Mouse (Mus musculus) adrenal gland, postnatal 14 days (tissue): ENCODE data around the gene Gm36176. TPM values are rescaled to one million over a fixed set of nuclear protein-coding genes. Genes with fewer than 3 reads are reported as not detected.
"Not testable (repeated sequence)": the region's sequence is repeated elsewhere in the genome, so short reads cannot be mapped to it uniquely, and the experiment has no call there.

Source experiments
- DNase-seq: peaks from one replicate; pipeline ENCODE4 v3.0.0; 2021; ENCODE audit warnings: mixed read lengths
- long read RNA-seq, 2 experiments: library from polyadenylated mRNA; stranded (forward); transcript quantifications; one replicate each; pipeline ENCODE4 v2.0.0; 2021
- total RNA-seq: library from RNA; stranded (reverse); gene quantifications from 2 replicates; pipeline ENCODE4 v1.2.3, GENCODE M21; 2021

Gm36176 gene
- total RNA-seq: not detected in 2 replicates
- long read RNA-seq, experiment 1: 0 reads
- long read RNA-seq, experiment 2: 0 reads

- no peak for DNase-seq
Observed at GRCm38 (mm10) chr10:77846503-77846902, at the start of gene Gm36176. TSS of gene Gm36176 (plus strand) at chr10:77846803.

DNA sequence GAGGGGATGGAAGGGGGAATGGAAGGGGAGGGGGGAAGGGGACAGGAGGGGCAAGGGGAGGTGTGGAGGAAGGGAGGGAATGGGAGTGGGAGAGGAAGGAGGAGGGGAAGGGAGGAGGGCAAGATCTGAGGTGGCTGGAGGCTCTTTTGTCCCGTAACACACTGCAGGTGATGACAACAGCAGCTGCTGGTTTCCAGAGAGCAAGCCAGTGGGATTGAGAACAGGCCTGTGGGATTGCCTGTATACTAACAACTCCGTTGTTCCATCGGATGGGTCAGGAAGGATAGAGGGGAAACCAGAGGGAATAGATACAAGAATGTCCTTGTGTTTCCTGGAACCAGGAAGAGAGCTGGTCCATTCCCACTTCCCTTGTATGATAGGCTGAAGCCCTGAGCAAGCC lies 48.9 kb upstream of the Gm36176 start:
- DNase-seq: no peak

- DNase-seq: not testable (repeated sequence)
Observed at GRCm38 (mm10) chr10:77798164-77798920, 48.3 kb upstream of the Gm36176 start.

GRCm38 (mm10) chr10:77798921-77799508 lies 47.6 kb upstream of the Gm36176 start, which contains the start of gene Gm19668:
TSS of gene Gm19668 (minus strand) at chr10:77799133.
- no peak for DNase-seq

DNA sequence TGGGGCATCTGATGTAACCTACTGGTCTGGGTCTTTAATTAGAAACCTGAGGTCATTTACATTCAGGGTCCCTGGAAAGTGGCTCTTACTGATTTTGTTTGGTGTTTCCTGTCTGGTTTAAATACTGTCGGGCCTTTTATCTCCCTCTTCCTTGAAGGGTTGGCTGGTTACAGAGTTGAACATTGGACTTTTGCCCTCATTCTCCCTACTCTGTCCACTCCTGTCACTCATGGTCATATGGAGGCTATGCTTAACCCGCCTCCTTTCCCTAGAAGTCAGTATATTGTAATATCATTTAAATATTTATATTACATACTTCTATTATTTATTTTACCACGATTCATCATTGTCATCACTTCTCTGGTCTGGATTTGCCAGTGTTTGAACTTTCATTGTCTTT lies 42.5 kb upstream of the Gm36176 start:
- DNase-seq: no peak

DNA sequence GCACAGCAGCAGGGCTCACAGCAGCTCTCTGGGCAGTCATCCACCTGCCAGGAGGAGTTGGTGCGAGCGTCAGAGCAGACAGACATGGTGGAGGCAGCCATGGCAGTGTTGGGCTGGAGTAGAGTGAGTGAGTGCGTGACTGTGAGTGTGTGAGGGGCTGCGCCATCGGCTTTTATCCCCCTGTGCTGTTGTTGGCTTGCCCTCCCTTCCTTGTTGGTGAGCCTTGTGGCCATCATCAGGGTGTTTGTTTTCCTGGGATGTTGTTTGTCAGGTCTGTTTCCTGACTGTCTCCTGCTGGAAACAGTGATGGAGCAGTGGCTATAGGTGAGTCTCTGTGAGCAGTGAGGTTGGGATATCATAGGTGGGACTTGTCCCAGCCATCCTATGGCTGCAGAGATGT lies 34.9 kb upstream of the Gm36176 start, which contains the start of gene Gm9507:
TSS of gene Gm9507 (minus strand) at position 101 of the 400 bp plus-strand sequence.
- no peak for DNase-seq

DNA sequence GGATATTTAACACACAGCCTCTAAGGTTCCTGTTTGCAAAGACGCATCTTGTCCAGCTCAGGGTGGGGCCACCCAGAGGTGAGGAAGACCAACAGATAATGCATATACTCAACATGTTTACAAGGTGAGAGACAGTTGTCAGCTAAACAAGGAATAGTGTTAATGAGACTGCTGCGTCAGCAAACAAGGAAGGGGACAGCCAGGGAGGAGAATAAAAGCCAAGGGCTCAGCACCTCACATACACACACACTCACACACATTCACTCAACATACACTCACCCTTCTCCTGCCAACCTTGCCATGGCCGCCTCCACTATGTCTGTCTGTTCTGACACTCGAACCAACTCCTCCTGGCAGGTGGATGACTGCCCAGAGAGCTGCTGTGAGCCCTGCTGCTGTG lies 32.2 kb upstream of the Gm36176 start, which contains the start of gene Gm2696:
TSS of gene Gm2696 (plus strand) at position 301 of the 400 bp plus-strand sequence.
- DNase-seq: no peak

DNA sequence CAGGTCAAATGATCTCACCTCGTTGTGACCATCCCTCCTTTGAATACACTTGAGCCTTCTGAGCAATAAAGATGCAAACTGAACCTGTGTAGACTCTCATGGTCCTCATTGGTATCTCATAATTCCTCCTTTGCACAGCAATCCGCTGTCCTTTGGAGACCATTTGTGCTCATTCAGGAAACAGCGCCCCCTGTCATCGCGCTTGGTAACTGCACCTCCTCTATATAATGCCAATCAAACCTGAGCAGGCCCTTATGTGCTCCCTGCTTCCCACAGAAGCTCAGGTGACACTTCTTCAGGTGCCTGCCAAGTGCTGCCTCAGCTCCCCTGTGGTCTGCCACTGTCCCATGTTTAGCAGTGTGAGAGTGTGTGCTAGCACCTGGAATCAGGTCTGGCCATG lies 31.1 kb upstream of the Gm36176 start:
- DNase-seq: peak; percentile 53

DNA sequence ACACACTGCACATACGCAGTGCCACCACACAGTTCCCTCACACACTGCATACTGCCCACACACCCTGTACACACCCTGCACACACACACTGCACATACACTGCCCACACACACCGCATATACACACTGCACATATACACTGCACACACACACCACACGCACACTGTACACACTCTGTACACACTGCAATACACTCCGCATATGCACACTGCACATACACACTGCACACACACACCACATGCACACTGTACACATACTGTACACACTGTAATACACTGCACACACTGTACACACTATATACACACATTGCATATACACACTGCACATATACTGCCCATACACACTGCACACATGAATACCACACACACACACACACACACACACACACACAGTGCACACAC lies 28.1 kb upstream of the Gm36176 start:
- no peak for DNase-seq

GRCm38 (mm10) chr10:77819203-77819602 lies 27.4 kb upstream of the Gm36176 start:
- DNase-seq: no peak

DNA sequence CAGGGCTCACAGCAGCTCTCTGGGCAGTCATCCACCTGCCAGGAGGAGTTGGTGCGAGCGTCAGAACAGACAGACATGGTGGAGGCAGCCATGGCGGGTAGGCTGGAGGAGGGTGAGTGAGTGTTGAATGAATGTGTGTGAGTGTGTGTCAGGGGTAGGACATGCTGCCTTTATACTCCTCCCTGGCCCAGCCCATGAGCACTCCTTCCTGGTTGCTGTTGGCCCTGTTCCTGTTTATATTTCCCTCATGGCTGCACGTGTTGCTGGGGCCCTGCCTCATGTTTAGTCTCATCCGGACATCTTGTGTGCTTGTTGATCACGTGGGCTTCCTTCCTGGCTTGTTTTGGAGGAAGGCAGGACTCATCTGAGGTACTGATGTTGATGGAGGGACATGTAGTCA lies 19.7 kb upstream of the Gm36176 start, which contains the start of gene Krtap10-4:
TSS of gene Krtap10-4 (minus strand) at position 145 of the 400 bp plus-strand sequence.
- DNase-seq: no peak

DNA sequence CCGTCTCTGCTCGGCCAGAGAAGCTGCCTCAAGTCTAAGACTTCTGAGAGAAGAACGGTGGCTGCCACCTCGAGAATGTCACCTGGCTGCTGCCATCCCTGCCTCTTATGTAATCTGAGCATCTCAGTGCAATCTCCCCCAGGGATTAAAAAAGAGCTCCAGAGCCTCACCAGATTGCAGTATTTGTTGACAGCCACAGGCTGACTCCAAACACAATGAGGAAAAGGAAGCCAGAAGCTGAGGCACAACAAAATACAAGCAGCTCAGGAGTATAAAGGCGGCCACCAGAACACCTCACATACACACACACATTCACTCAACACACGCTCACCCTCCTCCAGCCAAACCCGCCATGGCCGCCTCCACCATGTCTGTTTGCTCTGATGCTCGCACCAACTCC lies 11.0 kb upstream of the Gm36176 start, which contains the start of gene Krtap10-10:
TSS of gene Krtap10-10 (plus strand) at position 301 of the 400 bp plus-strand sequence.
- no peak for DNase-seq

DNA sequence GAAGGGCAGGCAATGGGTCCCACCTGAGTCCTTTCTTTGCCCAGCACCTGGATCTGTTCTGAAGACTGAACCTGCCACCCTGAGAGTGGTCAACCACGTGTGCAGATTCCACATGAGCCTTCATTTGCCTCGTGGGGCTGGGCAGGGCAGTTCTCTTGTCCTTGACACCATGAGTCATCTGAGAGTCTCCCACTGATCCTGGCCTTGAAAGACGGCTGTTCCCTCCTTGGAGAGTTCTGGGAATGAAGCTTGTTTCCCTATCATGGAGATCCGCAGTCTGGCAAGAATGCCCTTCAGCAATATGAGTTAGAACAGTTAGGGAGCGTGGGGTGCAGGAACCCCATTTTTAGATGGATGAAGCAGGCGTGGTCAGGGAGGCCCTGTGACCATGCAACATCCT lies 7.6 kb upstream of the Gm36176 start:
- DNase-seq: peak; percentile 15

GRCm38 (mm10) chr10:77846961-77847360 lies 358 bp downstream of the Gm36176 start:
- DNase-seq: no peak

- no peak for DNase-seq
Observed at GRCm38 (mm10) chr10:77847538-77847937, 935 bp downstream of the Gm36176 start.

GRCm38 (mm10) chr10:77852559-77852958 lies 6.0 kb downstream of the Gm36176 start, which contains the start of gene Gm10318:
TSS of gene Gm10318 (plus strand) at chr10:77852859.
- no peak for DNase-seq

DNA sequence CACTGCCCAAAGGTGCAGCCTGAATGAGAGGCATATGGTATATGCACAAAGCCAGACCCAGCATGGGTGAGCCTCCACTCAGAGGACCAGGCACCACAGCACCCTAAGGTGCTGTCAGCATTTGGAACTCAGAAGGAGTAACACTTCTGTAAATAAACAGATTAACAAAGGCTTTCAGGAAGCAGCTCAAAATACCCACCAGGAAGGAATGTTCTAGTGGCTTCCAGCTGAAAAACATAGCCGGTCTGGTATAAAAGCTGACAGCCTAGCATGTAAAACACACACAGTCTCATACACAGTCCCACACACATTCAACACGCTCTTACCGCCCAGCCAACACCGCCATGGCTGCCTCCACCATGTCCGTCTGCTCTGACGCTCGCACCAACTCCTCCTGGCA lies 15.1 kb downstream of the Gm36176 start, which contains the start of gene Gm3285:
TSS of gene Gm3285 (plus strand) at position 301 of the 400 bp plus-strand sequence.
- DNase-seq: no peak

- peak; percentile 75 for DNase-seq
Observed at GRCm38 (mm10) chr10:77864067-77864761, 17.6 kb downstream of the Gm36176 start.

DNA sequence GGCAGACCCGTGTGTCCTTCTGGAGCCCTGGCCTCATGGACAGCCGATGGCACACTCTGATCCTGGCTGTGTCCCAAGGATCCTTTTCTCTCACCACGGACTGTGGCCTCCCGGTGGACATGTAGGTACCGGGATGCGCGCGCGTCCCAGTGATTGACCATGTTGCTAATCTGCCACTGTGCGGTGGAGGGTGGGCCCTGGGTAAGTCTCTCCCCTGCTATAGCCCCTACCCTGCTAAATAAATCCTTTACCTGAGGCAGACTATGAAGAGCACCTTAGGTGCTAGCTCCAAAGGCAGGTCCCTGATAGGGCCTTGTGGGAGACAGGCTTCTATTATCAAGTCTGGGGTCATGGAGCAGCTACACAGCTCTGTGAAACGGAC lies 18.1 kb downstream of the Gm36176 start:
- DNase-seq: no peak

DNA sequence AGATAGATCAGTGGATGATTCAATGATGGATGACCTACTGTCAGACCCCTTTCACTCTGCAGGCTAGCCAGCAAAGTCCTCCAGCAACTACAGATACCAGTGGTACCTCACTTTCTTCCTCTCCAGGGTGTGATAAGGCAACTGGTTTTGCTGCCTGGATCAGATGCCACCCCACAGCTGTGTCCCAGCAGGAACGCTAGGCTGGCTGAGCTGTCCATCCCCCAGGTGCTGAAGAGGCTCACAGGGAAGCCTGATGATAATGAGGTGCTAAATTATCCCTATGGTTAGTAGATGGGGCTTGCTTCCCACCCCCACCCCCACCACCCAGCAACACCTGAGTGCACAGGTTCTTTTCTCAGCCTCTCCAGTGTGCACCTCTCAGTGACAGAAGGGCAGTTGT lies 20.9 kb downstream of the Gm36176 start:
- no peak for DNase-seq

- DNase-seq: no peak
Observed at GRCm38 (mm10) chr10:77869651-77870050, 23.0 kb downstream of the Gm36176 start.

DNA sequence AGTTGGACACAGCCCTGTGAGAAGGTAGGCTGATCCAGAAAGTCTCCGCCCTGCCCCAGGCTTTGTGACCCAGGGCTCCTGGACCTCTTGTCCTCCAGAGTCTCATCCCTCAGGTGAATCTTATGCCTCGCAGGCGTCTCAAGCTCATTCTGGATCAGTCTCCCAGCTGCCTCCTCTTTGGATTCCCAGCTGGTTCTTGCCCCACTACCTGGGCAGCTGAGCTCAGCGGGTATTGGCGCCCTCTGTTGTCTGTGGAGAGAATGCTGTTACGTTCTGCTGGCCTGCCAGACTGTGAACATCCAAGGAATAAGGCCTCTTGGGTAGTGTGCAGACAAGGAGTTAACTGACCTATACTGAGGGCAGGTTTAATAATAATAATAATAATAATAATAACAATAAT lies 32.4 kb downstream of the Gm36176 start:
- DNase-seq: peak; percentile 53

DNA sequence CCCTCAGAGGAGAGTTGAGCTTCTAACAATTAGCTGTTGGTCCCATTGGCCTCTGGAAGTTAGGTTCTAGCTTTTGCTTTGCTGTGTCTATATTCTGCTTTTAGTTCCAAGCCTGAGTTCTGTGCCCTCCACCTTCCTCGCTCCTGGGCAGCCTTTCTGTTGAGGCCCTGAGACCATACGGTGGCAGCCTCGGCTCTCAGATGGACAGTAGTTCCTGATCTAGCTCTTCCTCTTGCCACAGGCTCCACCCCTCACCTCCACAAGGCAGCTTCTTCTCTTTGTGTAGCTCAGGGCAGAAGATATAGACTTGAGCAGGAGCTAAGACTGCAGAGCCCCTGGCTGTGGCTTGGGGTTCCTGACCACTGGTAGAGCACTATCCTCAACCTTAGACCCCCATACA lies 33.7 kb downstream of the Gm36176 start:
- DNase-seq: no peak
